Mouse (Mus musculus) MEL-GATA-1-ER (cell line): Measurements from ENCODE around the gene Slc22a13.
"Not testable (repeated sequence)": the region's sequence is repeated elsewhere in the genome, so short reads cannot be mapped to it uniquely, and the experiment has no call there.

Experiments used
- DNase-seq: peaks from one replicate; pipeline ENCODE4 v3.0.0-alpha.2; 2012; ENCODE audit warnings: low read depth; ENCODE audit errors: extremely low read depth

Gene Slc22a13

DNA sequence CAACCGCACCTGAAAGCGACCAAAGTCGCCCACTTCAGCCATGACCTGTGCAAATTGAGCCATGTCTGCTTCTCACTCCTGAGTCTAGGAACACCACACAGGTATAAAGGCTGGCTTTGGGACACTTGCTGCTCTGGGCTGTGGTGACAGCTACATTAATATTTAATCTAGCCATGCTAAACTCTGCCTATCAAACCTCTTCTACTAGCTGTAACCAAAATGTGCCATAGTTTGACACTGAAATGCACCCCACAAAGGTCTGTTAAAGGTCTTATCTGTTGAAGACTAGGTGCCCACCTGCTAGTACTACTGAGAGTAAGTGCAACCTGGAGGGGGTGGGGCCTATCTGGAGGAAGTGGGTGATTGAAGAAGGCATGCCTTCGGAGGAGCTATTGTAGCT lies at the start of gene Slc22a13:
Gene Slc22a13 (minus strand): TSS at position 101 of the 400 bp plus-strand sequence.
- no peak for DNase-seq

GRCm38 (mm10) chr9:119258128-119258527 lies 49.2 kb upstream of the Slc22a13 start:
- DNase-seq, result no peak

DNA sequence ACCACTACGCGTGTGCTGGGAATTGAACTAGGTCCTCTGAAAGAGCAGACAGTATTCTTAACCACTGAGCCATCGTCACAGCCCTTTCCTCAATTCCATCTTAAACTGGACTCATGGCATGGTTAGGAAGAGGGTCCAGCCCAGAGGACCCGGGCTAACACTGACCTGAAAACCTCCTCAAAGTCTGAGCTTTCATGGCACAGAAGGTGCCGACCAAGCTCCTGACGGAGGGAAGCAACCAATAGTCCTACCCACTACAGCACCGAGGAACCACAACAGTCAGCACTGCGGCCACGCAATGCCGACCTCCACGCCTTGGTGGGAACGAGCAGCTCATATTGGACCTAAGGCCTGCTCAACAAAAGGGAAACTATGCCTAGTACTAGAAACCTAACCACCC lies 47.3 kb upstream of the Slc22a13 start:
- DNase-seq, result no peak

- DNase-seq, result no peak
Measured at GRCm38 (mm10) chr9:119255096-119255495, 46.2 kb upstream of the Slc22a13 start.

- DNase-seq, result no peak
Measured at GRCm38 (mm10) chr9:119254187-119254586, 45.3 kb upstream of the Slc22a13 start.

DNA sequence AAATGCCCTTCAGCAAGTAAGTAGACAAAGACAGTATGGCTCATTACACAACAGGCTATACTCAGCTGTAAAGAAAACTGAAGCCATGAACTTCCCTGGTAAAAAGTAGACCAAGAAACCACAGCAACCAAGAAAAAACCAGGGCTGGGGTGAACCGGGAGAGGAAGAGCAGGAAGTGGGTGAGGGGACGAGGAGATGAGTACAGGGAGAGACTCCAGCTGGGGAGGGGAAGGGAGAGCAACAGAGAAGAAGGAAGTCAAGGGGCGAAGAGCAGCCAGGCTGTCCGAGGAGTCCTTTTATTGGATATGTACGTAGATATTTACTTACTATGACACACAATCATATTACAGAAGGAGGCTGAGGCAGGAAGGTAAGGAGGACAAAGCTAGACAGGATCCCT lies 39.1 kb upstream of the Slc22a13 start:
- no peak for DNase-seq

DNA sequence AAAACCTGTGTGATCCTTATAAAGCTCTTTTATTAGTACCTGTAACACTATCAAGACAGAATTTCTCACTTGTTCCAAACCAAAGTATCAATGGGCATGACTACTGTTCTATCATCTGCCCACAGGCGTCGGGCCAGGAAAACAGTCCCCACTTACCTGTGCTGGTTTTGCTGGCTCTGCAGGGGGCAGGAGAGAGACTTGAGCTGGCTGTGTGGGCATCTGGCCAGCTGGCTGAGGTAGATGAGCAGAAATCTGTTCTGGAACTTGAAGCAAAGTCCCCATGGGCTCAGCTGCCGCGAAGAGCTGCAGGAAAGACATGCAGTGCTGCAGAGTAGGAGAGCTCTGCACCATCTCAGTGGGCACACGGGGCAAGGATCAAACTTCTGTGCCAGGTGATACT lies 37.9 kb upstream of the Slc22a13 start:
- no peak for DNase-seq

DNA sequence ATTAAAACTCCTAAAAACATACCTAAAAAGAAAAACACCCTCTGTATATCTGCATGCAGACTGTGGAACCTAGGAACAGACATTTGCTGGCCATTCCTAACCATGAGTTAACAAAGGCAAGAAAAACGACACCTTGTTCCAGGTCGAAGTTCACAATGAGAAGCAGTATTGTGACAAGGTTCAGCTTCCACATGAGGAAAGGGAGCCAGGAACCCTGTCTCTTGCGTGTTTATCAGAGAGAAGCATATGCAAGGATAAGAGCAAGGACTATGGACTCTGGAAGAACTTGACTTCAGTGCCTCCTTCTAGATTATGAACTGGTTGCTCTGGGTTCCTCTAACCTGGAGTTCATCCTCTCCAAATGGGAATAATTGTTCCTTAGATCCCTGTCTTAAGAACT lies 35.1 kb upstream of the Slc22a13 start:
- DNase-seq, result no peak

DNA sequence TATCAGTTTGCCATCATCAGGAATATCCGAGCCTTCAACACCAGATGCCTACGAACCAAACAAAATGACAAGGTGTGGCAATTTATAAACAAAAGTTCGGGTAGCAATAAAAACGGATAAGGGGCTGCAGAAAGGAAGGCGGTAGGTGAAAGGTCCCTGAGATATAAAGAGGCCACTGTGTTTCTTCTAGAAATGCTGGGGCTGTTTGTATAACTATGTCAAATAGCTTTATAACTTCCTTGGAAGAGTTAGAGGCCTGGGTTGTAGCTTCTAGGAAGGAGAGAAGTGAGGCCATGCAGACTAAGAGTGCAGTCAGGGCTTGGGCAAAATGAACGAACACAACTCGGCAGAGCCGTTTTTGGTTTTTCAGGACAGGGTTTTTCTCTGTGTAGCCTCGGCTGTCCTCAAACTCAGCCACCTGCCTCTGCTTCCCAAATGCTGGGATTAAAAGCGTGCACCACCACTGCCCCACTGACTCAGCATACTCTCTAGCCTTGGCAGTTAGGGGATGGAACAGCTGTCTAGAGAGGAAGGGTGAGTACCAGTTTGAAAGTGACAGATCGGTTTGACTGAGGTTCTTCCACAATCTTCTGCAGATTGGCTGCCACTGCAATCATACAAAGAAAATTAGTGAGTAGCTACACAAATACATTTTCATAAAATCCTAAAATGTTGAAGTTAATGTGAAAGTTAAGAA lies 32.4 kb upstream of the Slc22a13 start:
- DNase-seq, result no peak

GRCm38 (mm10) chr9:119240286-119240997 lies 31.5 kb upstream of the Slc22a13 start:
- no peak for DNase-seq

GRCm38 (mm10) chr9:119239274-119239673 lies 30.4 kb upstream of the Slc22a13 start:
- DNase-seq, result no peak

DNA sequence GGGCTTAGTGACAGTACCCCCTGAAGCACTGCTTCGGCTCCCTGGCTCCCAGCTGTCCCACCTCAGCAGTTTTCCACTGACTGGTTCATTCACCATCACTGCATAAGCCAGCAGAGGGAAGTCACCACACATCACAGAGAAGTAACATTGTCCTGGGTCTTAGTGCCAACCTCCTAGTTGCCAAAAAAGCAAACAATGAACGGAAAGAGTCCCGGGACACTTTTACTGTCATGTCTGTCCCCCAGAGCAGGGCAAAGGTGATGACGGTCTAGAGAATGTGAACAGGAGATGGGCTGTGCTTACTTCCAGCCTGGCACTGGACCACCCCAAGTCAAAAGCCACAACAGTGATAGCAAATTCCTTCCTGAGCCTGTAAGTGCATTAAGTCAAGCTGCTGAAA lies 29.9 kb upstream of the Slc22a13 start:
- no peak for DNase-seq

GRCm38 (mm10) chr9:119231552-119231951 lies 22.7 kb upstream of the Slc22a13 start:
- no peak for DNase-seq

- DNase-seq, result no peak
Measured at GRCm38 (mm10) chr9:119230829-119231228, 21.9 kb upstream of the Slc22a13 start.

DNA sequence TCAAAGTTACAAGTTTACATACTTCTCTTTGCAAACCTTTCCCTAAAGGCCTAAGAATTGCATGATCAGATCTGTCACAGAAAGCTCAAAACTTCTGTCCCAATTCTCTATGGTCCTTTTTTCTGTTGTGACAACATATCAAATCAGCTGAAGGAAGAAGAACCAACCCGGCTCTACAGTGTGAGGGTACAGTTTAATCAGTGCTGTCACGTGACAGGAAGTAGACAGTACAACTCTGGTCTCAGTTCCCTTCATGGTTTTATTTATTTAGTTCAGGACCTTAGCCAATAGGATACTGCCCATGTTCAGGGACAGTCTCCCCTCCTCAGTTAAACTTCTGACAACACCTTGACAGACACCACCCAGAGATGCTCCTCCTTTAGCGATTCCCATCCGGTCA lies 11.4 kb upstream of the Slc22a13 start:
- no peak for DNase-seq

GRCm38 (mm10) chr9:119219667-119220066 lies 10.8 kb upstream of the Slc22a13 start:
- DNase-seq, result no peak

DNA sequence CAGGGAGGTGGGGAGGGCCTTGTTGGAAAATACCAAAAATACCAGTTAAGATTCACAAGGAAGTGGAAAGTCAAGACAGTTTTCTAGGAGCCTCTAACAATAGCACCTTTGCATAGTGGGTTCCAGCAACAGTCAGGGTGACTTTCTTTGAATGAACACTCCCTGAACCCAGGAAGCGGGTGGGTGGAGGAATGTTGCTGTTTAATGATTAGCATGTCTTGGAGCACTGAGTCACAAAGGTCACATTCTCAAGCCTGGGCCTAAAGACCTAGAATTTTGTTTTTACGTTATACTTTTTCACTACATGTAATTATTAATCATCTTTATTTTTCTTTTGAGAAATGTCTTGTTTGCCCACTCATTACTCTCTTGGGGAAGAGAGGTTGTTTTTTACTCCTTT lies 6.4 kb upstream of the Slc22a13 start:
- not testable (repeated sequence) for DNase-seq

DNA sequence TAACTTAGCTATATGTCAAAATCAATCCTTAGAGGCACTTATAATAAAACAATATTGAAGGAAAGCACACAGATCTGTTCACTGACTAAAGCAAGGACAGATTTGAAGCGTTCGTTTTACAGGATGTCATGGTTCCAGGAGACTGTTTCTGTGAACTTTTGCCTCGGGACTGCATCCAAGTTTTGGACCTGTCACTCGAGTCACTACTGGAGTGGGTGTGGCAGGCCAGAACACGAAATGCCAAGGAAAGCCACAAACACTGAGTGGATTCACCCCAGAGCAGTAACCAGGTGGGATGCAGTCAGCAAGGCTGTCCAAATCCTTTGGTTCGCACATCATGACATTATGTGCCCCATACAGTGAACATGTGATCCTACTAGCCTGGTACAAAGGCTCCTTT lies 5.7 kb upstream of the Slc22a13 start:
- no peak for DNase-seq

GRCm38 (mm10) chr9:119212996-119213395 lies 4.1 kb upstream of the Slc22a13 start:
- no peak for DNase-seq

DNA sequence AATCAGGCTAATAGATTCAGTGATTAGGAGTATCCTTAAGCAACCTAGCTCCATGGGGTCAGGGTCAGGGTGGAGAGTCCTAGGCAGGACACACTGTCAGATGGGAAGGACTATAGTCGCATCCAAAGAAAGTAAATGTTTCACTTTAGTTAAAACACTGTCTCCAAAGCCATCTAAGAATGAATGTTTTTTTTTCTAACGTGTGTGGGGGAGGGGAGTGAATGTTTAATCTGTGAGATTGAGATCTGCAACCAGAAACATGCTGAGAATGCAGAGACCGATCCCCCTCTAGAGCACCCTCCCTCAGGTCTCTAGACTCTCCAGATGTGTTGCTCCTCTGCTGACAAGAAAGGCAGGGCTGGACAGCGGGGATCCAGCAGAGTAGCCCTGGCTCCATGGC lies 1.8 kb downstream of the Slc22a13 start:
- DNase-seq, result no peak

- no peak for DNase-seq
Measured at GRCm38 (mm10) chr9:119206666-119207065, 2.2 kb downstream of the Slc22a13 start.

- no peak for DNase-seq
Measured at GRCm38 (mm10) chr9:119205756-119206155, 3.1 kb downstream of the Slc22a13 start.

GRCm38 (mm10) chr9:119203617-119204016 lies 5.3 kb downstream of the Slc22a13 start:
- DNase-seq, result peak; percentile 97
